Mouse (Mus musculus) bone marrow, adult 2 months (tissue): ENCODE data around the gene Stx1a. TPM values are rescaled to one million over a fixed set of nuclear protein-coding genes. Genes with fewer than 3 reads are reported as not detected.

Experiments
- H3K27ac ChIP-seq: fragments of 200-500 bp; 2 replicates; pipeline ENCODE4 v1.5.1; 2012; ENCODE audit warnings: low read depth, mild to moderate bottlenecking, control low read depth, inconsistent platforms, low read length; ENCODE audit not compliant: control insufficient read depth, poor library complexity, insufficient read depth
- H3K4me1 ChIP-seq: fragments of 200-500 bp; 2 replicates; pipeline ENCODE4 v1.6.1; 2011; ENCODE audit warnings: low read length; ENCODE audit not compliant: control insufficient read depth, insufficient read depth
- H3K4me3 ChIP-seq: fragments of 200-500 bp; replicated peaks from 2 replicates; pipeline ENCODE3; 2011; ENCODE audit warnings: mild to moderate bottlenecking, low read depth, low read length, control low read depth; ENCODE audit not compliant: control insufficient read depth
- CTCF ChIP-seq: fragments of 200-500 bp; IDR thresholded peaks from 2 replicates; pipeline ENCODE4 v1.5.1; 2011; ENCODE audit warnings: low read length, control low read depth; ENCODE audit not compliant: control insufficient read depth, insufficient read depth
- POLR2A ChIP-seq: fragments of 200-500 bp; IDR thresholded peaks from 2 replicates; pipeline ENCODE4 v1.6.1; 2011; ENCODE audit warnings: low read depth, mild to moderate bottlenecking, control low read depth, low read length, borderline replicate concordance; ENCODE audit not compliant: control insufficient read depth
- WGBS: fragments of 180-500 bp; shearing (Covaris S2); methylation state at CpG from one replicate; pipeline ENCODE4 v1.1.7; 2018; 5-methylcytosine and 5-hydroxymethylcytosine counted together
- polyA plus RNA-seq: library from polyadenylated mRNA; stranded (reverse); fragments of >200 nt; gene quantifications from 2 replicates; pipeline ENCODE4 v1.2.4, GENCODE M21; 2011; ENCODE audit warnings: low replicate concordance; ENCODE audit not compliant: missing spikeins, insufficient read depth, insufficient read length

Gene Stx1a
- polyA plus RNA-seq, 1 experiment, result 2.9 TPM

GRCm38 (mm10) chr5:135011809-135012613 lies 11.3 kb upstream of the Stx1a start:
- H3K4me3 ChIP-seq, result no peak overlapping the region
- no peak overlapping the region for H3K27ac ChIP-seq
- peaks cover 4% of the 10 kb centered on the region for H3K4me1 ChIP-seq
- WGBS, result 86% methylated on average over 26 of the region's 26 CpGs
- TF ChIP-seq CTCF, result no peak
- no peak for TF ChIP-seq POLR2A

GRCm38 (mm10) chr5:135012671-135013441 lies 10.4 kb upstream of the Stx1a start:
- Histone ChIP-seq H3K27ac (no peak overlapping the region), H3K4me3 (no peak overlapping the region), H3K4me1 (peaks cover 4% of the 10 kb centered on the region)
- TF ChIP-seq CTCF (peak; percentile 88), POLR2A (no peak)
- 25% methylated on average over 16 of the region's 16 CpGs for WGBS

GRCm38 (mm10) chr5:135015497-135015896 lies 7.8 kb upstream of the Stx1a start:
- 13% methylated on average over 7 of the region's 7 CpGs for WGBS
- TF ChIP-seq POLR2A (no peak), CTCF (peak; percentile 94)
- Histone ChIP-seq H3K27ac (no peak overlapping the region), H3K4me1 (peaks cover 4% of the 10 kb centered on the region), H3K4me3 (no peak overlapping the region)

- 56% methylated on average over 4 of the region's 4 CpGs for WGBS
- Histone ChIP-seq H3K4me3 (no peak overlapping the region), H3K4me1 (no peaks in the 10 kb centered on the region), H3K27ac (no peak overlapping the region)
- TF ChIP-seq POLR2A (no peak), CTCF (no peak)
These were observed 7.0 kb upstream of the Stx1a start for GRCm38 (mm10) chr5:135016224-135016759.

GRCm38 (mm10) chr5:135021814-135022213 lies 1.5 kb upstream of the Stx1a start:
- Histone ChIP-seq H3K4me3 (no peak overlapping the region), H3K27ac (no peak overlapping the region)

GRCm38 (mm10) chr5:135024665-135025224 lies 1.5 kb downstream of the Stx1a start:
- WGBS, result 2% methylated on average over 11 of the region's 11 CpGs

More at GRCm38 (mm10) chr5:135021814-135022213, 1.5 kb upstream of the Stx1a start:
- no peak for TF ChIP-seq POLR2A
- TF ChIP-seq CTCF, result no peak
- H3K4me1 ChIP-seq, result peaks cover 2% of the 10 kb centered on the region
- 32% methylated on average over 6 of the region's 6 CpGs for WGBS

GRCm38 (mm10) chr5:135025899-135026298 lies 2.6 kb downstream of the Stx1a start:
- peaks cover 2% of the 10 kb centered on the region for H3K4me1 ChIP-seq
- no peak for TF ChIP-seq POLR2A
- no peak for TF ChIP-seq CTCF
- 9% methylated on average over 7 of the region's 7 CpGs for WGBS

More at GRCm38 (mm10) chr5:135024665-135025224, 1.5 kb downstream of the Stx1a start:
- no peak overlapping the region for H3K4me3 ChIP-seq
- TF ChIP-seq CTCF, result no peak
- no peak for TF ChIP-seq POLR2A
- peaks cover 2% of the 10 kb centered on the region for H3K4me1 ChIP-seq
- H3K27ac ChIP-seq, result no peak overlapping the region

GRCm38 (mm10) chr5:135029007-135029854 lies 5.9 kb downstream of the Stx1a start:
- 28% methylated on average over 18 of the region's 18 CpGs for WGBS
- H3K4me3 ChIP-seq, result no peak overlapping the region
- H3K4me1 ChIP-seq, result peaks cover 2% of the 10 kb centered on the region
- no peak overlapping the region for H3K27ac ChIP-seq
- no peak for TF ChIP-seq CTCF
- no peak for TF ChIP-seq POLR2A

More at GRCm38 (mm10) chr5:135025899-135026298, 2.6 kb downstream of the Stx1a start:
- Histone ChIP-seq H3K27ac (no peak overlapping the region), H3K4me3 (no peak overlapping the region)
